ENCODE assay signal across 23 mouse cellular contexts in the genomic region with DNA sequence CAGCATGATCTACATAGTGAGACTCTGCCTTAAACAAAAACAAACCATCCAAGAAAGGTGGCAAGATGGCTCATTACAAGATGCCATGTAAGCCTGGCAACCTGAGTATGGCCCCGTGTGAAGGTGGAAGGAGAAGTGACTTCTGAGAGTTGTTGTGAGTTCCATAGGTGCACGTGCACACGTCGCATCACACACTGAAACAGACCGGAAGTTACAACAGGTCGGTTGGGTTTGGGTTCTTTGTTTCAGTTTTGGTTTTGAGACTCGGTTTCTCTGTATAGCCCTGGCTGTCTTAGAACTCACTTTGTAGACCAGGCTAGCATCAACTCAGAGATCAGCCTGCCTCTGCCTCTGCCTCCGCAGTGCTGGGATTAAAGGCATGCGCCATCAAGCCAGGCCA.
"Had no signal": no experiment of that assay in that cellular context is flagged by ENCODE, and none has a peak within 500 bp of the region (broad histone marks: within the 10 kb centered on the region; RNA-seq: fewer than 3 reads in every experiment).

No protein-coding gene starts in this region.

- DNase-seq: kidney, adult 9 months; kidney, postnatal 14 days; kidney, postnatal 4 days; layer of hippocampus, adult 9-11 months; liver; lung, adult 18-20 months; lung, postnatal 10 days; lung, postnatal 36 days; midbrain, embryonic 14.5 days; right cerebral cortex, adult 18-20 months; right cerebral cortex, postnatal 14 days; right cerebral cortex, postnatal 4 days; thymus, postnatal 25 days had no signal

- H3K4me3 ChIP-seq: limb, embryonic 10.5 days; limb, embryonic 13.5 days; liver, embryonic 12.5 days; liver, embryonic 15.5 days; lung, embryonic 15.5 days; megakaryocyte, embryonic 14.5 days; midbrain, embryonic 10.5 days; neural tube, embryonic 12.5 days; neural tube, embryonic 15.5 days had no signal

- H3K9me3 ChIP-seq: limb, embryonic 10.5 days; limb, embryonic 13.5 days; liver, embryonic 12.5 days; liver, embryonic 15.5 days; lung, embryonic 15.5 days; midbrain, embryonic 10.5 days; neural tube, embryonic 12.5 days; neural tube, embryonic 15.5 days had no signal

- H3K4me1 ChIP-seq: liver, embryonic 15.5 days; lung, embryonic 15.5 days; midbrain, embryonic 10.5 days; neural tube, embryonic 12.5 days had no signal

- H3K27me3 ChIP-seq: limb, embryonic 13.5 days; liver, embryonic 12.5 days; liver, embryonic 15.5 days; lung, embryonic 15.5 days; neural tube, embryonic 12.5 days; neural tube, embryonic 15.5 days had no signal

- H3K27ac ChIP-seq: limb, embryonic 10.5 days; limb, embryonic 13.5 days; liver, embryonic 12.5 days; liver, embryonic 15.5 days; lung, embryonic 15.5 days; midbrain, embryonic 10.5 days; neural tube, embryonic 12.5 days; neural tube, embryonic 15.5 days; stomach, postnatal 0 days had no signal

- ATAC-seq: liver, embryonic 12.5 days had no signal

- H3K4me2 ChIP-seq: limb, embryonic 13.5 days; liver, embryonic 12.5 days; liver, embryonic 15.5 days; lung, embryonic 15.5 days; neural tube, embryonic 12.5 days; neural tube, embryonic 15.5 days had no signal

- H3K9ac ChIP-seq: limb, embryonic 13.5 days; liver, embryonic 12.5 days; liver, embryonic 15.5 days; lung, embryonic 15.5 days; neural tube, embryonic 12.5 days; neural tube, embryonic 15.5 days had no signal
